In the genomic region with DNA sequence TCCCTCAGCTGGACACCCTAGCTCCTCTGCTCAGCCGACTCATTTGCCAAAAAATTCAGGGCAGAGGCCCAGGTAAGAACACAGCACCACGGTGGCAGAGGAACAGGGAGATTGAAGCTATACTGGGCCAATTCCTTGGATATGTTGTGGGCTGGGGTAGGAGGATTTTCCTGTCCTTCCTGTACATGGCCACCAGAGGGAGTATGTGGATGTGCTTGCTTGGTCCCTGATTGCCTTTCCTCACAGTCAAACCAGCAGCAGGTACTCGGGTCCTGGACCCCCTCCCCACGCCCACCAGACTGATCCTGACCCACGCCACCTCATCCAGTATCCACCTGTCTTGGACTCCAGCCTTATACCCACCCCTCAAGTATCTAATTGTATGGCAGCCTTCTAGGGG, we compare ENCODE assay signal across 8 mouse cellular contexts. TPM values are rescaled to one million over a fixed set of nuclear protein-coding genes. Genes with fewer than 3 reads are reported as not detected.
DNase-seq lines count a peak whose midpoint lies in the region; ATAC-seq and TF ChIP-seq lines count a peak whose summit lies in the region.

No protein-coding gene starts in this region.

- no peak overlapping the region for H3K4me3 ChIP-seq in heart, postnatal 0 days (ENCODE audit: low read depth, low read length)
- H3K4me3 ChIP-seq in lung, embryonic 15.5 days: no peak overlapping the region

- ATAC-seq in heart, postnatal 0 days (ENCODE audit: insufficient read depth, low read depth): 0 out of 2 replicates have a peak, but pooled peaks have one; percentile 19
- peak; percentile 20; the same call in 1 of the 2 replicates for ATAC-seq in lung, embryonic 15.5 days (ENCODE audit: borderline replicate concordance, extremely low read depth, low FRiP score, low TSS enrichment)

- H3K9me3 ChIP-seq in heart, postnatal 0 days (replicated peaks; ENCODE audit: control insufficient read depth, low read length): no peaks in the 10 kb centered on the region
- no peaks in the 10 kb centered on the region for H3K9me3 ChIP-seq in lung, embryonic 15.5 days

- WGBS in heart, postnatal 0 days: 14% methylated on average over 5 of the region's 5 CpGs
- WGBS in lung, embryonic 15.5 days: 6% methylated on average over 5 of the region's 5 CpGs

- H3K27me3 ChIP-seq in heart, postnatal 0 days (ENCODE audit: control insufficient read depth, insufficient read depth, low read length): 0 out of 2 replicates have a peak, but pooled peaks cover 3% of the 10 kb centered on the region
- H3K27me3 ChIP-seq in lung, embryonic 15.5 days: no peaks in the 10 kb centered on the region

- H3K36me3 ChIP-seq in heart, postnatal 0 days (replicated peaks; ENCODE audit: control insufficient read depth, insufficient read depth, low read length): no peaks in the 10 kb centered on the region
- H3K36me3 ChIP-seq in lung, embryonic 15.5 days: no peaks in the 10 kb centered on the region

- no peak overlapping the region for H3K4me2 ChIP-seq in heart, postnatal 0 days (ENCODE audit: low read depth, low read length)
- no peak overlapping the region for H3K4me2 ChIP-seq in lung, embryonic 15.5 days

- H3K4me1 ChIP-seq in heart, postnatal 0 days (ENCODE audit: control insufficient read depth, insufficient read depth): no peaks in the 10 kb centered on the region
- no peaks in the 10 kb centered on the region for H3K4me1 ChIP-seq in lung, embryonic 15.5 days

- no peak overlapping the region for H3K9ac ChIP-seq in heart, postnatal 0 days (replicated peaks; ENCODE audit: low read depth, low read length)
- no peak overlapping the region for H3K9ac ChIP-seq in lung, embryonic 15.5 days

- H3K27ac ChIP-seq in heart, postnatal 0 days (ENCODE audit: low read depth): no peak overlapping the region
- H3K27ac ChIP-seq in lung, embryonic 15.5 days: no peak overlapping the region

- peak; percentile 42 for DNase-seq in CD4-positive helper T cell, adult 2 months (ENCODE audit: low read depth, low spot score)
- DNase-seq in NIH3T3 (ENCODE audit: low read depth): peak; percentile 66
- peak; percentile 73 for DNase-seq in embryo, embryonic 10 days (ENCODE audit: low spot score)
- peak; percentile 47 for DNase-seq in heart, postnatal 0 days (ENCODE audit: low spot score)
- peak; percentile 58 for DNase-seq in kidney, postnatal 10 days
- peak; percentile 76 for DNase-seq in retina, postnatal 1 day
- no peak for DNase-seq in testis, postnatal 14 days (ENCODE audit: low spot score)

- TF ChIP-seq CTCF in heart, postnatal 0 days (IDR thresholded peaks at IDR 0.05; ENCODE audit: low read depth): peak; percentile 85

- TF ChIP-seq EP300 in heart, postnatal 0 days (IDR thresholded peaks at IDR 0.05; ENCODE audit: low read depth): no peak

RNA-seq across cellular contexts. Expression of a gene that starts 10.1 kb away (rescaled TPM):
- total RNA-seq in heart, postnatal 0 days (2014; rRNA removed; ENCODE audit: low replicate concordance): 0.15 and 2.0 TPM in 2 replicates
- 0.05 TPM in 2 replicates for polyA plus RNA-seq in heart, postnatal 0 days (2015; fragmentation: Nextera tagmentation; extraction: Ambion mirVana)
- polyA plus RNA-seq in lung, embryonic 15.5 days (2015; fragmentation: Nextera tagmentation; extraction: Ambion mirVana): 0.38 and 0.61 TPM in 2 replicates

RNA-seq across cellular contexts. Expression of a gene that starts 29.4 kb away (rescaled TPM):
- total RNA-seq in heart, postnatal 0 days (2014; rRNA removed; ENCODE audit: low replicate concordance): 40.9 and 58.7 TPM in 2 replicates
- 51.0 and 51.4 TPM in 2 replicates for polyA plus RNA-seq in heart, postnatal 0 days (2015; fragmentation: Nextera tagmentation; extraction: Ambion mirVana)
- 97.0 and 107 TPM in 2 replicates for polyA plus RNA-seq in lung, embryonic 15.5 days (2015; fragmentation: Nextera tagmentation; extraction: Ambion mirVana)

RNA-seq across cellular contexts. Expression of a gene that starts 41.9 kb away (rescaled TPM):
- total RNA-seq in heart, postnatal 0 days (2014; rRNA removed; ENCODE audit: low replicate concordance): 8.6 and 9.8 TPM in 2 replicates
- 27.6 and 29.6 TPM in 2 replicates for polyA plus RNA-seq in heart, postnatal 0 days (2015; fragmentation: Nextera tagmentation; extraction: Ambion mirVana)
- polyA plus RNA-seq in lung, embryonic 15.5 days (2015; fragmentation: Nextera tagmentation; extraction: Ambion mirVana): 109 and 125 TPM in 2 replicates

RNA-seq across cellular contexts. Expression of a gene that starts 46.9 kb away (rescaled TPM):
- total RNA-seq in heart, postnatal 0 days (2014; rRNA removed; ENCODE audit: low replicate concordance): 0.81 TPM in 1 of 2 replicates, not detected in the other
- polyA plus RNA-seq in heart, postnatal 0 days (2015; fragmentation: Nextera tagmentation; extraction: Ambion mirVana): 0.05 and 0.12 TPM in 2 replicates
- polyA plus RNA-seq in lung, embryonic 15.5 days (2015; fragmentation: Nextera tagmentation; extraction: Ambion mirVana): 0.41 and 0.65 TPM in 2 replicates
